Mouse (Mus musculus) neutrophil, adult 65 days (primary cell): ENCODE data around the gene Exoc3l. TPM values are rescaled to one million over a fixed set of nuclear protein-coding genes. Genes with fewer than 3 reads are reported as not detected.

Experiments used
- total RNA-seq: library from RNA; stranded (reverse); gene quantifications from 2 replicates; pipeline ENCODE4 v1.2.4, GENCODE M21; 2023

Gene Exoc3l
- total RNA-seq = 0.32 and 0.59 TPM in 2 replicates

DNA sequence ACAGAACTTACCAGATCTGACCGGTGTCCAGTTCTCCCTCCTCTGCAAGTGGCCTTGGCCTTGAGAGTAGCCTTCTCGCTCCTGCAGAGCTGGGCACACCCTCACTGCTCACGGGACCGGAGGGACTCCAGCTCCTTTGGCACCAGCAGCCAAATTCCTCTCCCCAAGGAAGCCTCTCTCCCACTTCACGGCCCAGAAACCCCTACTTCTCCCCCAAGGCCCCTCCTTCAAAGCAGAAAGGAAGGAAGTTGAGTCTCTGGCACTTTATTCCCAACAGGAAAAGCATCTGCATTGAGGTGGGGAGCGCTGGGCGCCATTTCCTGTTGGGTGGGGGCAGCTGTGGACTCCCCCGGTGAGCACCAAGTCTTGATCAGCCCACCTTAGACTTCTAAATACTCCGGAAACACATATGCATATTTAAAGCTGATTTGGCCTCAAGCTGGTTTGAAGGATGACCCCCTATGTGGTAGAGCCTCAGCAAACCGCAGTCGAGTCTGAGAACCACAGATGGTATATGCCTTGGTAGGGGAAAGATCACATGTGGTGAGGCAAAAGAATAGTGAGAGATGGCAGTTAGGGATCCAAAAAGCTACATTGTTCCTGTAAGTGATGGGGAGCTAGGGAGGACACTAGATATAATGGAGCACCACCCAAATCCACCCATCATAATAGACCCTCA, at the start of gene Exoc3l:
Gene Exoc3l, minus strand, starts transcription at position 207 of the 679 bp plus-strand sequence.

DNA sequence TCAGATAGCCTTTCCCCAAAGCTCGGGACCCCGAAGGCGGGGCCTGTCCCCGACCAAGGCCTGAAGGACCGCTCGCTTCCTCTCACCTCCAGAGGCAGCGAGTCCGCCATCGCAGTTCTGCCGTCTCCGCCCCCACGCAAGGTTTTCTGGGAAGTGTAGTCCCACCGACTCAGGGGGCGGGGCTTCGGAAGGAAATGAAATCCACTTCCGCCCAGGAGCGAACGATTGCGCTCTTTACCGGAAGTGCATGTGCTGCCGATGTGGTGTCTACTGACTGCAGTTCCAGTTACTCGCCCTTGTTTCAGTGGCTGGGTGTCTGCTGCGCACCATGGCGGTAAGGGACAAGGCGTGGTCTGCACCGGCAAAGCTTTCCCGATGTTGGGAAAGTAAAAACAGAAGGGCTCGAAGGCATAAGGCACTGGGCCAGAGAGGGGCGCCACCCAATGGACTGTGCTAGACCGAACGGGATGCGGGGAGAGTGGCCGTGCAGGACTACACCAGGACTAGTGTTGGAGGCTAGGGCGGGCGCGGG, 30.3 kb upstream of the Exoc3l start, which contains the start of the genes Lrrc29 and Tmem208:
Gene Lrrc29, minus strand, starts transcription at position 138 of the 532 bp plus-strand sequence.
Gene Tmem208, plus strand, starts transcription at position 214 of the 532 bp plus-strand sequence.

DNA sequence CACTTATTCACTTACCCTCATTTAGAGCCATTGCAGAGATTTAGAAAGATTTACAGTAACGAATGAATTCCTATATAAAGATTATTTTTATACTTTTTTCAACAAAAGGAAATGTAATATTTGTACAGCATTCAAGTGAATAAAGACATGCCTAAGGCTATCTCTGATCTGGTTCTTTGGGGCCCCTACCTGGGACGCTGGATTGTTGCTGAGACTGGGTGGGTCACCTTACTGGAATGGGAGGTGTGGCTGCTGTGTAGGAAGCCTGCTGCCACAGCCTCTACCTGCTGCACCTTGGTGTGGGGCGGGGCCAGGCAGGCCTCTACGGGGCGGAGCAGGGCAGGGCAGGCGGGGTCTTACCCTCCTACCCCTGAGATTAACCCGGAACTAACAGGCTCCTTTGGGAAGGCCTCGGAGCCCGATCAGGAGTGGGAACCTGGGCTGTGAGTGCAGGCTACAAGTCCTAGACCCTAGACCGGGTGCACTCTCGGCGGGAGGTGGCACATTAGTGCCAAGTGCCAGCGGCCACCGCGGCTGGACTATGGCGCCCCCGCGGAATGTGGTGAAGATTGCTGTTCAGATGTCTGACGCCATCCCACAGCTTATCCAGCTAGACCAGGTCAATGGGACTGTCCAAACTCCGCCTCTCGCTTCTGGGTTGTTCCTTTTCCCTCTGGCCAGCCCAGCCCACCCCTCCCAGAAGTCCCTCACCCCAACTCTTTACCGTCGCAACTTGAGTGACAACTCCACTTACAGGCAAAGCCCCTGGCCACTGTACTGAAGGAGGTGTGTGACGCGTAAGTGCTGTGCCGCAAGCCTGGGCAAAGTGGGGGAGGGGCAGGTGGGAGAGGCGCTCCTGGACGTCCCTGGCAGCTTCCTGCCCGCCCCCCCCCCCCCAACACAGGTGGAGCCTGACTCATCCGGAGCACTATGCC, 9.6 kb upstream of the Exoc3l start, which contains the start of gene Elmo3:
Gene Elmo3, plus strand, starts transcription at position 391 of the 935 bp plus-strand sequence.

DNA sequence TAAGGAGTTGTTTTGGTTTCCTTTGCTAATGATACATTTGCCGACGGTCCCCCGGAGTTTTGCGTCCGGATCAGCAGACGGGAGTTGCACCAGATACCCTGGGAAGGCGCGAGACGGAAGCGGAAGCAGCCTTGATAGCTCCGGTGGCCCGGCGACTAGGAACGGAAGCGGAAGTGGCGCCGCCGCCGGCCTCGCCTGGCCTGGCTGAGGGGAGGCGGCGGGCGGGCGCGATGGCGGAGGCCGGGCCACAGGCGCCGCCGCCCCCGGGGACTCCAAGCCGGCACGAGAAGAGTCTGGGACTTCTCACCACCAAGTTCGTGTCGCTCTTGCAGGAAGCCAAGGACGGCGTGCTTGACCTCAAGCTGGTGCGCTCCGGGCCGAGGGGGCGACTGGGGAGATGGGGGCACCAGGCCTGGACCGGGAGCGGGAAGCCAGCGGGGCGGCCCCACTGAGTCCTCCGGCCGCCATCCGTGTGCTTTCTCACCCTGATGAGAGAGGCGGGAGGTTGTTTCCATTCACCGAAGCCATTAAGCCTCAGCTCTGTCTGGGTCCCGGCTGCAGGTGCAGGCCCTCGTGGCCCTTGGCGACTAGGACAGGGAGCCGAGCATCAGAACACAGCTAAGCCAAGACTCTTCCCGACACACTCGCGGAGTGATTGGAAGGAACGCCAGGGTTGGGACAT, 1.8 kb upstream of the Exoc3l start, which contains the start of gene E2f4:
Gene E2f4, plus strand, starts transcription at position 153 of the 682 bp plus-strand sequence.

DNA sequence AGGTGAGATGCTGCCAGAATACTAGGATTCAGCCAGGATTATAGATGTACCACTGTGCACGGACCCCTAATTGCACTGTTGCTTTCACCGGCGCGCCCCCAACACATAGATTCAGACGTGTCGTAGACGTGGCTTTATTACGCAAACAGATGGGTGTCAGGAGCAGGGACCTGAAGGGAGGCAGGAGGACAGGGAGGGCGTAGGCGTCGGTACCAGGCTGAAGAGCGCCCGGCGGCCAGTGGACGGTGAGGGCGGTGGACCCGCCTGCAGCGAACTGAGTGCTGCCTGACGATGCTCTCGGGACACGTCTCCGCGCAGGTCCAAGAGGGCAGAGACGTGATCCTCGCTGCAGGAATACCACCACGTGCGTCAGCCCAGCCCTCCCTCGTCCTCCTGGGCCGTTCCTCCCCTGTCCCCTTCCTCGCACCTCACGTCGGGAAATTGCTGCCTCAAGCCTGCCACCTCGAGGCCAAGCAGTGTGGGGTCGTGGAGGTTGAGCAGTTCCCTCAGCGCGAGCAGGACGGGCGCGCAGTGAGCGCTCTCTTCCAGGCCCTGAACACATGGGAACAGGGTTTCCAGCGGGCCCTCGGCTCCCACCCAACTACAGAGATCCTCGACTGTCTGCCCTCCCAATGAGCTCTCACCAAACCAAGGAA, 6.0 kb downstream of the Exoc3l start, which contains the start of gene 4931428F04Rik:
Gene 4931428F04Rik, minus strand, starts transcription at position 60 of the 656 bp plus-strand sequence.

DNA sequence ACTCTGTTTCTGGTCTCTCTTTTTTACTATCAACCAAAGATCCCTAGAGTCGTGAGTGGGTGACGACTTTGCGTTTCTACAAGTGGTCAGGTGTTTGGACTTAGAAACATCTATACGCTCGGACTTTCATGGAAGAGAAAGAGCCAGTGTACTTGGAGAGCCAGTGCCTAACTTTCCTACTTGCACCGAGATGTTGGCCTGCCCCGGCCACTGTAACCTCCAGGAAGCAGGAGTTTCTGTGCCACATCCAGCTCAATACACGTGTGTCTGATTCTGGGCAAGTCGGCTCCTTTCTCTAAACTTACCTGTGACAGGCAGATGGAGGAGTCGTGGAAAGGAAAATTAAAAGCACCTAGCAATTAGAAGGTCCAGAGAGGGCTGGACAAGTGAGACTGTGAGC, 20.1 kb downstream of the Exoc3l start, which contains the start of gene Nol3:
Gene Nol3, plus strand, starts transcription at position 301 of the 400 bp plus-strand sequence.

DNA sequence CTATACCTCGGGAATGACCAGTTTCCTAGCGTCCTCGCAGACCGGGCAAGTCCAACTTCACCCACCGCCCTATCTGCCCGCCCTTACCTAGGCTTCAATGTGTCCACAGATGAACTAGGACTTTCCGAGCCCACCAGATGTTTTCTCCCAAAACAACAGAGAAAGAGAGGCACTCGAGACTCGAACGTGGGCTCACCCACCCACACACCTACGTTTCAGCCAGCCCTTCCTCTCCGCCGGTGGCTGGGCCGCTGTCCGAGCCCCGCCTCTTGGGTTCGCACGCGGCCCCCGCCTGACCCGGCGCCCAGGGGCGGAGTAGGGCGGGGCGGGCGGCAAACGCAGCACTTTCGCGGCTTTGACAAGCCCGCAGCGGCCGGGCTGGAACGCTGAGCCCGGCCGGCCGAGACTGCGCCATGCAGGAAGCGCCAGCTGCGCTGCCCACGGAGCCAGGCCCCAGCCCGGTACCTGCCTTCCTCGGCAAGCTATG, 26.4 kb downstream of the Exoc3l start, which contains the start of gene Hsf4:
Gene Hsf4, plus strand, starts transcription at position 341 of the 487 bp plus-strand sequence.

DNA sequence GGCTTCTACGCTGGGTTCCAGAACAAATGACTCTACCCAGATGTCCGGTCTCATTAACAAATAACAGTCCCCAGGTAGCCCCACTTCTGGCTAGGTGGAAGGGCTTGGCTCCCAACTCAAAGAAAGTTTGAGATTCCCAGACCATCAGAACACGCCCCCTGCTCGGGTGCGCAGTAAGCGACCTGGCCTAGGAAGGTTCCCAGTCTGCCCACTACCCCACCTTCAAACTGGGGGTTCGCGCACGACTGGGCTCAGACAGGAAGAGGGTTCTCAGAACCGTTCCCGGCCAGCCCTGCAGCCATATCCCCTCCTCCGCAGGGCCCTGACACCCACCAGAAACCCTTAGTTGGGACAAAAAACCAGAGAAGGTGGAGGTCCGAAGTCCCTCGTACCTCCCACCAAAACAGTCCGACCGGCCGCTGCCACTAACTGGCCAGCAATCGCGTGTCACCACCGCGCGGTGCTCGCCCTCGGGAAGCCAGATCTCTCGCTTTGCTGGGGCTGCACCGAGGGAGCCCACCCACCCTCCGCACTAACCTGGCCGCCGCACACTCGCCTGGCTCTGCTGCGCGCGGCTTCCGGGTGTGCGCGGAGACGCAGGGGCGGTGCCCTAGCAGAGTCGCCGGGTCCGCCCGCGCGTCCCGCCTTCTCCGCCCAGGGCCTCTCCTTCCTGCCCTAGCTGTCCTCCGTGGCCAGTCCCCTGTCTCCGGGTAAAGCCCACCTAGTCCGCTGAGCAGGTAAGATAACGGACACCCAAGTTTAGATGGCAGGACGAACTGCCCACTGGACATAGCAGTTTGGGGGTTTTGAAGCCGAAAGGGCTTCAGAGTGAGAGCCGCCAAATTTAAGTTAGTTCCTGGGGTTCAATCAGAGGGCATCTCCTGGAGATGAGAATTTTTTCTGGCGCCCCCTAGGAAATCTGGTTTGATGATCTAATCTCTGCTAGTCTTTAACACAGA, 31.6 kb downstream of the Exoc3l start, which contains the start of the genes Tradd and Fbxl8:
Gene Tradd, minus strand, starts transcription at position 586 of the 959 bp plus-strand sequence.
Gene Fbxl8, plus strand, starts transcription at position 625 of the 959 bp plus-strand sequence.

DNA sequence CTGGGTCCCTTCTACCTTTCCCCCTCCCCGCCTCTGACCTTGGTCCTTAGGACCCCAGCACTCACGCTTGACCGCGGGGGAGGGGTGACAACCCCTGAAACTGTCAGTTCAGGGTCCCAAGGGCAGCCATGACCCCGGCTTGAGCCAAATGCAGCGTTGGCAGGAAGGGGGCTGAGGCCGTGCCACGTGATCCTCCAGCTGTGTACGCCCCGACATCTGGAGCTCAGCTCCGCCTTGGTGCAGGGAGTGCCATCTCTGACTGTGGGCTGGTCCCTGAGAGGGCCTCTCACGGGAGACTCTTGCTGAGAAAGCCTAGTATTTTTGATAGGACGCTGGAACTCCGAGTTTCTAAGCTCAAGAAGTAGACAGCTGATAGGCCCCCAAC, 40.9 kb downstream of the Exoc3l start, which contains the start of gene B3gnt9:
Gene B3gnt9, minus strand, starts transcription at position 188 of the 385 bp plus-strand sequence.

Other genes with a start within 250 kb of the Exoc3l start
- not detected in 2 replicates for gene Ces3a, start 247.5 kb downstream of the Exoc3l start, total RNA-seq
- not detected in 2 replicates for gene Ces3b, start 212.3 kb downstream of the Exoc3l start, total RNA-seq
- gene Ces4a, start 164.3 kb downstream of the Exoc3l start, total RNA-seq = not detected in 2 replicates
- gene Cbfb, start 125.4 kb downstream of the Exoc3l start, total RNA-seq = 62.9 and 82.1 TPM in 2 replicates
- 39.6 and 54.8 TPM in 2 replicates for gene D230025D16Rik, start 71.0 kb downstream of the Exoc3l start, total RNA-seq
- gene B3gnt9, start 40.9 kb downstream of the Exoc3l start, total RNA-seq = 0.50 and 0.95 TPM in 2 replicates
- gene Tradd, start 31.5 kb downstream of the Exoc3l start, total RNA-seq = 19.4 and 27.8 TPM in 2 replicates
- 3.3 and 4.7 TPM in 2 replicates for gene Fbxl8, start 31.5 kb downstream of the Exoc3l start, total RNA-seq
- not detected in 2 replicates for gene Hsf4, start 26.3 kb downstream of the Exoc3l start, total RNA-seq
- gene Nol3, start 20.0 kb downstream of the Exoc3l start, total RNA-seq = not detected in 2 replicates
- 0.63 and 0.95 TPM in 2 replicates for gene 4931428F04Rik, start 6.2 kb downstream of the Exoc3l start, total RNA-seq
- gene E2f4, start 1.6 kb upstream of the Exoc3l start, total RNA-seq = 40.5 and 43.1 TPM in 2 replicates
- 0.68 and 0.98 TPM in 2 replicates for gene Elmo3, start 9.5 kb upstream of the Exoc3l start, total RNA-seq
- gene Lrrc29, start 30.2 kb upstream of the Exoc3l start, total RNA-seq = 6.1 and 7.4 TPM in 2 replicates
- gene Tmem208, start 30.3 kb upstream of the Exoc3l start, total RNA-seq = 22.7 and 23.8 TPM in 2 replicates
- 64.1 and 65.5 TPM in 2 replicates for gene Fhod1, start 51.9 kb upstream of the Exoc3l start, total RNA-seq
- 1.2 and 2.2 TPM in 2 replicates for gene Slc9a5, start 52.7 kb upstream of the Exoc3l start, total RNA-seq
- gene Plekhg4, start 77.2 kb upstream of the Exoc3l start, total RNA-seq = 0.73 and 1.3 TPM in 2 replicates
- 0.32 and 1.1 TPM in 2 replicates for gene Kctd19, start 117.4 kb upstream of the Exoc3l start, total RNA-seq
- not detected in 2 replicates for gene Lrrc36, start 117.5 kb upstream of the Exoc3l start, total RNA-seq
- gene Tppp3, start 175.4 kb upstream of the Exoc3l start, total RNA-seq = 14.4 and 17.1 TPM in 2 replicates
- gene Zdhhc1, start 200.8 kb upstream of the Exoc3l start, total RNA-seq = 1.4 and 2.3 TPM in 2 replicates
- gene Hsd11b2, start 222.7 kb upstream of the Exoc3l start, total RNA-seq = not detected in 2 replicates